Comparison of ENCODE assay signal across 12 mouse cellular contexts in genomic region chr14:25756385-25756990, GRCm38 (mm10). TPM values are rescaled to one million over a fixed set of nuclear protein-coding genes. Genes with fewer than 3 reads are reported as not detected.
DNase-seq lines count a peak whose midpoint lies in the region; ATAC-seq and TF ChIP-seq lines count a peak whose summit lies in the region.
"Had no signal": no experiment of that assay in that cellular context is flagged by ENCODE, and none has a peak within 500 bp of the region (broad histone marks: within the 10 kb centered on the region; RNA-seq: fewer than 3 reads in every experiment).

No protein-coding gene starts in this region.

- peak overlapping the region; percentile 12; the same call in 1 of the 2 replicates for H3K4me2 ChIP-seq in heart, embryonic 15.5 days
- no peak overlapping the region for H3K4me2 ChIP-seq in midbrain, postnatal 0 days (ENCODE audit: low read depth, low read length, poor library complexity, severe bottlenecking)
- no peak overlapping the region for H3K4me2 ChIP-seq in midbrain, embryonic 13.5 days (replicated peaks)
- no peak overlapping the region for H3K4me2 ChIP-seq in forebrain, embryonic 15.5 days (replicated peaks)
- no peak overlapping the region for H3K4me2 ChIP-seq in stomach, embryonic 16.5 days (ENCODE audit: low read depth, low read length)

- H3K4me3 ChIP-seq in heart, embryonic 15.5 days = no peak overlapping the region
- no peak overlapping the region for H3K4me3 ChIP-seq in midbrain, postnatal 0 days (ENCODE audit: low read depth, low read length)
- no peak overlapping the region for H3K4me3 ChIP-seq in midbrain, embryonic 13.5 days (replicated peaks)
- no peak overlapping the region for H3K4me3 ChIP-seq in forebrain, embryonic 15.5 days
- H3K4me3 ChIP-seq in stomach, embryonic 16.5 days (replicated peaks; ENCODE audit: low read length) = no peak overlapping the region

- peaks cover 21% of the 10 kb centered on the region; the same call in 1 of the 2 replicates for H3K36me3 ChIP-seq in heart, embryonic 15.5 days
- no peaks in the 10 kb centered on the region for H3K36me3 ChIP-seq in midbrain, postnatal 0 days (ENCODE audit: insufficient read depth, low read length)
- H3K36me3 ChIP-seq in midbrain, embryonic 13.5 days = no peaks in the 10 kb centered on the region
- H3K36me3 ChIP-seq in forebrain, embryonic 15.5 days = no peaks in the 10 kb centered on the region
- no peaks in the 10 kb centered on the region for H3K36me3 ChIP-seq in stomach, embryonic 16.5 days (ENCODE audit: control insufficient read depth, insufficient read depth, low read length)

- DNase-seq in heart, postnatal 25 days (ENCODE audit: low spot score) = no peak
- DNase-seq in midbrain, postnatal 0 days (ENCODE audit: low spot score) = peak; percentile 42
- DNase-seq in embryo, embryonic 11 days = no peak
- DNase-seq in cerebellum, postnatal 14 days = no peak
- DNase-seq: cerebellum, postnatal 25 days; kidney, postnatal 10 days; thymus, postnatal 25 days had no signal

- peak overlapping the region; percentile 85 for H3K27ac ChIP-seq in heart, embryonic 15.5 days
- H3K27ac ChIP-seq in midbrain, postnatal 0 days (ENCODE audit: low read depth, low read length) = no peak overlapping the region; the same call in none of the 2 replicates
- no peak overlapping the region for H3K27ac ChIP-seq in midbrain, embryonic 13.5 days
- H3K27ac ChIP-seq in forebrain, embryonic 15.5 days (replicated peaks) = 0 out of 2 replicates have a peak overlapping the region, but pooled peaks have one; percentile 11
- peak overlapping the region; percentile 28 for H3K27ac ChIP-seq in stomach, embryonic 16.5 days (ENCODE audit: low read length)
- H3K27ac ChIP-seq: macrophage had no signal

- ATAC-seq in heart, embryonic 15.5 days (replicated peaks; ENCODE audit: insufficient number of reproducible peaks, insufficient read depth, low FRiP score, low read depth) = 0 out of 2 replicates have a peak, but pooled peaks have one; percentile 36
- ATAC-seq in midbrain, postnatal 0 days (ENCODE audit: low FRiP score) = peak; percentile 38; the same call in 1 of the 2 replicates
- no peak for ATAC-seq in midbrain, embryonic 13.5 days
- peak; percentile 53 for ATAC-seq in forebrain, embryonic 15.5 days (replicated peaks)
- ATAC-seq in stomach, embryonic 16.5 days (ENCODE audit: insufficient read depth, low FRiP score) = peak; percentile 22; the same call in 1 of the 2 replicates

- TF ChIP-seq CTCF in midbrain, postnatal 0 days (IDR thresholded peaks at IDR 0.05) = no peak

- no peak overlapping the region for H3K9ac ChIP-seq in heart, embryonic 15.5 days
- no peak overlapping the region for H3K9ac ChIP-seq in midbrain, postnatal 0 days (replicated peaks; ENCODE audit: low read length, poor library complexity, severe bottlenecking)
- no peak overlapping the region for H3K9ac ChIP-seq in midbrain, embryonic 13.5 days (replicated peaks)
- H3K9ac ChIP-seq in forebrain, embryonic 15.5 days (replicated peaks) = no peak overlapping the region
- H3K9ac ChIP-seq in stomach, embryonic 16.5 days (ENCODE audit: low read length) = peak overlapping the region; percentile 34; the same call in 1 of the 2 replicates

- 47% methylated on average over 7 of the region's 7 CpGs for WGBS in heart, embryonic 15.5 days
- WGBS in midbrain, postnatal 0 days = 61% methylated on average over 7 of the region's 7 CpGs
- 78% methylated on average over 7 of the region's 7 CpGs for WGBS in midbrain, embryonic 13.5 days
- WGBS in forebrain, embryonic 15.5 days = 53% methylated on average over 7 of the region's 7 CpGs
- WGBS in stomach, embryonic 16.5 days = 60% methylated on average over 7 of the region's 7 CpGs

- H3K9me3 ChIP-seq in heart, embryonic 15.5 days (replicated peaks) = no peaks in the 10 kb centered on the region
- no peaks in the 10 kb centered on the region for H3K9me3 ChIP-seq in midbrain, postnatal 0 days (ENCODE audit: low read length)
- no peaks in the 10 kb centered on the region for H3K9me3 ChIP-seq in midbrain, embryonic 13.5 days
- no peaks in the 10 kb centered on the region for H3K9me3 ChIP-seq in forebrain, embryonic 15.5 days
- no peaks in the 10 kb centered on the region for H3K9me3 ChIP-seq in stomach, embryonic 16.5 days (replicated peaks; ENCODE audit: control insufficient read depth, low read length)

- intact Hi-C loops in heart, postnatal 25 days (cut with DNase I) = no loop called here

- peaks cover 80% of the 10 kb centered on the region for H3K4me1 ChIP-seq in heart, embryonic 15.5 days (replicated peaks)
- H3K4me1 ChIP-seq in midbrain, postnatal 0 days (ENCODE audit: insufficient read depth, low read length) = peaks cover 10% of the 10 kb centered on the region
- peaks cover 23% of the 10 kb centered on the region for H3K4me1 ChIP-seq in midbrain, embryonic 13.5 days (replicated peaks)
- H3K4me1 ChIP-seq in forebrain, embryonic 15.5 days = peaks cover 12% of the 10 kb centered on the region
- H3K4me1 ChIP-seq in stomach, embryonic 16.5 days (ENCODE audit: control insufficient read depth, insufficient read depth, low read length) = peaks cover 70% of the 10 kb centered on the region

- H3K27me3 ChIP-seq in heart, embryonic 15.5 days = no peaks in the 10 kb centered on the region
- H3K27me3 ChIP-seq in midbrain, postnatal 0 days (ENCODE audit: insufficient read depth, low read length) = no peaks in the 10 kb centered on the region
- H3K27me3 ChIP-seq in midbrain, embryonic 13.5 days = no peaks in the 10 kb centered on the region
- no peaks in the 10 kb centered on the region for H3K27me3 ChIP-seq in forebrain, embryonic 15.5 days
- no peaks in the 10 kb centered on the region for H3K27me3 ChIP-seq in stomach, embryonic 16.5 days (ENCODE audit: control insufficient read depth, insufficient read depth, low read length)

RNA-seq across cellular contexts. Expression of gene Zcchc24, which starts 12.4 kb away (rescaled TPM):
- polyA plus RNA-seq in heart, embryonic 15.5 days (2015; fragmentation: Nextera tagmentation; extraction: Ambion mirVana) = 22.4 and 26.8 TPM in 2 replicates
- 10 to 100 TPM; 33.3 to 35.7 TPM for total RNA-seq in heart, postnatal 25 days (2021)
- 28.3 and 34.3 TPM in 2 replicates for total RNA-seq in midbrain, postnatal 0 days (2014; rRNA removed)
- 13.9 and 15.3 TPM in 2 replicates for polyA plus RNA-seq in midbrain, postnatal 0 days (2015; fragmentation: Nextera tagmentation; extraction: Ambion mirVana)
- polyA plus RNA-seq in midbrain, embryonic 13.5 days (2015; fragmentation: Nextera tagmentation; extraction: Ambion mirVana) = 7.3 and 9.3 TPM in 2 replicates
- polyA plus RNA-seq in forebrain, embryonic 15.5 days (2015; fragmentation: Nextera tagmentation; extraction: Ambion mirVana) = 10.7 and 12.3 TPM in 2 replicates
- 15.3 and 17.1 TPM in 2 replicates for polyA plus RNA-seq in stomach, embryonic 16.5 days (2015; fragmentation: Nextera tagmentation; extraction: Ambion mirVana)

Comparison
In these comparisons a context has a peak if more than half of its experiments do, and no peak if none do; other contexts are left out.
1. H3K27ac ChIP-seq: peak in heart, embryonic 15.5 days (single experiment), forebrain, embryonic 15.5 days (single experiment) and stomach, embryonic 16.5 days (single experiment); none in midbrain, postnatal 0 days (single experiment) and midbrain, embryonic 13.5 days (single experiment).